Mouse (Mus musculus): ENCODE measurements around the gene Csmd2.

DNA sequence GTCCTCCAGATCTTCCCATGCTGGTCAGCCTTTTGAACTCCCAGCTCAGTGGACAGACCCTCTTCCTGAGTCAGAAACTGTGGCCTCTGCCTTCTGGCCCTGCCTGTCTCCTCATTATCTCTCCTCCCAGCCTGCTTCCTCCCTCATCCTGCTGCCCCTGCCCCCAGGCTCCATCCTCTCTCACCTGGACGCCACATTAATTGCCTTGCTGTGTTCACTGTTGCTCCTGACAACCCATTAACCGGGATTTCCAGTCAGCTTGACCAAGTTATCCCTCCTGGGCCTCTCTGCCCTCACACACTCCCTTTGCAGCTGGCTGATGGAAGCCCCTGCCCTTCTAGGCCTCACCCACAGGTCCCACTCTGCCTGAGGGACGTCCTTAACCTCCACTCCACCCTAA lies 167.6 kb downstream of the Csmd2 start:
- TF ChIP-seq POLR2A (IDR thresholded peaks at IDR 0.05; ENCODE audit: borderline replicate concordance, control insufficient read depth, low read depth, low read length) (no peak), CTCF (IDR thresholded peaks at IDR 0.05; ENCODE audit: control insufficient read depth, insufficient read depth, low read length) (no peak)
